Mouse (Mus musculus): ENCODE measurements around the gene Crnkl1.
A peak's percentile ranks its signal among the peaks of the same experiment; 100 is the strongest.

Gene Crnkl1

DNA sequence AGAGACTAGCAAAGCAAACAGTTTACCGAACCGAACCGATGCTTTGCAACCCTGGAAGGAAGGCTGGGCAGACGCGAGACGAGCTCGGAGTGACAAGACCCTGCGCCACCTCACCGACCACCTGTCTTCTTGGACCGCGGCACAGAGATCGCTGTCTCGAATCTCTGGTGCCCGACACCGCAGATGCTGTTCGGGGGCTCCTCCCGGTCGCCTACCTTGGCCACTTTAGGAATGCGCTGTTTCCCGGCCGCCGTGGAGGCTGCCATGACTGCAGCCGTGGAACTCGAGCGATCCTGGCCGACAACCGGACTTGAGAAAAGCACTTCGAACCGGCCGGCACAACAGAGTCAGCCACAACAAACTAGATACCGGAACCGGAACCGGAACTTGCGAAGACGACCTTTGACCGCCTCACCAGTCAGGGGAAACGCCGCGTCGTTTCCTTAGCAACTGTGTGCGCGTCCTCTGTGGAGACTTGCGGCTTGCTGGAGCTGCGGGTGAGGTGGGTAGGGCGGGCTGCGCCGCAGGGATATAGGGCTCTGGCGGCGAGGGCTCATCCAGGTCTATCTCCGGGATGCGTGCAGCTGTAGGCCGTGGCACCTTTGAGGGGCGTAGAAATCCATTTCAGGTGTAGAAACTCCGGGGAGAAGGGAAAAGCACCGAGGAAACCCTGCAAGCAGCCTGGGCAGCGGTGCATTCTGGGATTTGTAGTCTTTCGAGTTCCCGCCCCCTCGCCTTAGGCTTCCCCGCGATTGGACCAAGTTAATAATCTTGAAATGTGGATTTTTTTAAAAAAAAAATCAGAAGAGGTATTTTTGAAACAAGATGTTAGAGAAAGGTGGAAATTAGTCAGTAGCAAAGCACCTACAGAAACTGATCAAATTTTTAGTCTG lies at the start of gene Crnkl1, which contains the start of gene Cfap61:
TSS of gene Crnkl1 (minus strand) at position 676 of the 893 bp plus-strand sequence.
TSS of gene Cfap61 (plus strand) at position 446 of the 893 bp plus-strand sequence.
- peak; percentile 93 for DNase-seq

DNA sequence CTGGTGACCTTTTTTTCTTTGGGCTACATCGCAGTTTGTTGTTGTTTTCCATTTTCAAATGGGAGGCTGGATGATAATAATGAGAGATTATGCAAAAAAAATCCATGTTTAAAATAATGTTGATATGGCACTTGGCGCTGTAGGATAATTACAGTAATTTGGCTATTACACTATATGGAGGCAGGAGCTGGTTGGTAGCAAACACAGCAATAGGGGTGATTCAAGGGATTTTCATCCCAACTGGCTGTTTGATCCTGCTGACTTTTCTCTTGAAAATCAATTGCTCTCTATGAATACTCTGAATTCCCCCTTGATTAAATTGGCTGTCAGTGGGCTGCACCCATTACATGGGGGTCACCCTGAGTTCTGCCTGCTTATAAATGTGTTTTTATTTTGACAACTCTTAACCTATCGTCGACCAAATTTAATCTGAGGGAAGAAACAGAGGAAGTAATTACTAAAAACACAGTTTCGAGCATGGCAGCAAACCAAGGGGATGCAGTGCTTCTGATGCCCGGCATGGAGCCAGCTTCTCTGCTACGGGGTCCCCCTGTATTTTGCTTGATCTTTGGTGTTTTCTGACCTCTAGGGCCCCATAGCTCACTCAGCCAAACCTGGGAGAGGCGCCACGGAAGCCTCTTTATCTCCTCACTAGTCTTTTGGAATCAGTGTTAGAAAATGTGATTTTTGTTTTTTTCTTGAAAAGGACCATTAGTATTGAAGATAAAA lies 47.7 kb upstream of the Crnkl1 start:
- DNase-seq: no peak

DNA sequence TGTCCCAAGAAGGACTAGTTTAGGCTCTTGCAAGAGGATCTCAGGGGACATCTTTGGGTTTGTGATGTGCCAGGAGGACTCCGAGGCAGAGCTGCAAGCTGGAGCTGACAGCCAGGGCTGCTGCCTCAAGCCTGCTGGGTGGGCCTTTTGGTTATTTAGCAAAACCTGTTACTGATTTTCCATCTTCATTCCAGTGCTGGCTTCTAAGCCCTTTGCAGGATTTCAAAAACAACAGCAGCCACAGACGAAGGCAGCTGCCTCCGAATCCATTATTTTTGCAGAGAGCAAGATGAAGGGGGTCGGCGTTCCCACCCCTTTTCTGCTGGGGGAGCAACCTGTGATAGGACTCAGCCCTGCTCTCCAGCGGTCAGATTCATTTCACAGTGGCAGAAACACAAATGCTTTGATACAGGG lies 46.9 kb upstream of the Crnkl1 start:
- no peak for DNase-seq

DNA sequence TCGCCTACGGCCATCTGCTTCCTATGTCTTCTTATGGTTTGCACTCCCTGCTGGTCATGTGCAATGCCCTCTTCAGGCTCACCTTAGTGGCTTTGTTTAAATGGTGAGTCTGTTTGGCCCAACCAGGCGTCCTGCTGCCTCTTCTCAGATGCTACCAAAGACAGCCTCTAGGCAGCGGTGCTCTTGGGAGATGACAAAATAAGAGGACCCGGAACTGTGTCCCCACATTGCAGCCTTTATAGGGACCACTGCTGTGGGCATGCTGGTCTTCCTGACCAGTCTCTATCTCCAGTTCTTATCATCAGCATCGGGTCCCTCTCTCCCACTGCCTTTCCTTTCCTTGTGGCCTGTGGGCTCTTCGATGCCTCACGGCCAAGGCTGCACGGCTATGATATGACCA lies 46.1 kb upstream of the Crnkl1 start:
- no peak for DNase-seq

DNA sequence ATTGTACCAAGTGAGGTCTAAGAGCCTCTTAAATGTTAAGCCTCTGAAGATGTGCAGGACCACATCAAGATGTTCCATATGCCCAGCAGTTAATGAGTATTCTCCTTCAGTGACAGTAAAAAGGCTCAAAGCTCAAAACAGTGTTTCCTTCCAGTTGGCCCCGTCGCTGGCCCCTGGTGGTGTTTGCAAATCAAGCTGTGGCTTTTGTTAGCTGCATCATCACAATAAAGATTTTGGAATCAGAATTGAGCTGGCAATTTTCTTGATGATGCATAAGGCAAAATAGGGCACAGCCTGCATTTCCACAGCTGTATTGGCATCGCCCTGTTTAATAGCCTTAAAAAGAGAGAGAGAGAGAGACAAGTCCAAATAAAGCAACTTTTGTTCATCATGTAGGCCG lies 44.8 kb upstream of the Crnkl1 start:
- DNase-seq: no peak

DNA sequence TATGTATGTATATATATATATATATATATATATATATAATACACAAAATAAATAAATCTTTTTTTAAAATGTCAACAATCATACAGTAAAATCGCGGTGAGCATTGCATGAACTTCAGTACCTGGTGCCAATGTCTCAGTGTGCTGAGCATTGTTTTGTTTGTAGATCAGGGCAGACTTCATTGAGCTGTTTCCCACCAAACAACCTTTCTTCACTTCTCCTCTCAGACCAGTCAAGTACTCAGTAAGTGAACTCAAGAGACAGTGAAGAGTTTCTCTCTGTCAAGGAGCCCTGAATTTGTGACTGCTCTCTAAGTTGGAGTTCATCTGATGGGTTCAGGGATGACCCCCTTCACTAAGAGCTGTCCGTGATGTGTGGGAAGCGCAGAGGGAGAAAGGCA lies 37.8 kb upstream of the Crnkl1 start:
- DNase-seq: no peak

DNA sequence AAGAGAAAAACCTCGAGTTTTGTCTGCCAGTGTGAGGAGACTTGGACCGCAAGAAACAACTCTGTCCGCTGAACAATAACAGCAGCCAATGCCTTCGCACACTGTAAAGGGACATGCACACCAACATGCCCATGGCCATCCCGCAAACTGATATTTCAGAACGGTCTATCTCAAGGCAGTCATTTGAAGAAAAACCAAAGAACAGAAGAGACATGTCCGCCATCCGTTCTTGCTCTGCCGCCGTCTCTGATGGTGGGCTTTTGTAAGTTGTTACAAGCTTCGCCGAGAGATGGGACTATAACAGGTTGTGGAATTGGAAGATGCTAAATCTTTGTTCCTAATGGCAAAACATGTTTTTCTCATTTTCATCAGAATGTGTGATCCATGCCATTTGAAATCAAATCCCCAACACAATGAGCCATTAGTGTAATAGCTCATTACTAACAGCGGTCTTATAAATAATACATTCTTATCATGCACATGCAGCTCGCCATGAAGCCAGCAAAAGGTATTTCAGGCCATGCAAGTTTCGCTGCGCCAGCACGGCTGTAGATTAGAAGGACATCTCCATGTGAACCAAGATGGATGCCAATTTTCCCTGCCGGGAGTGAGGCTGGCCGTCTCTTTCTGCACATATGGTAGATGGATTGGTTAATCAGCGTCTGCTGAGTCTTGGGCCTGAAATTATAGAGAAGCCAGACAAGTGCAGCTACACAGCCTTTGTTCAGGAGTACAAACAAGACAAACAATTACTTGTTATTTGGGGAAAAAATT lies 36.6 kb upstream of the Crnkl1 start:
- peak; percentile 84 for DNase-seq

DNA sequence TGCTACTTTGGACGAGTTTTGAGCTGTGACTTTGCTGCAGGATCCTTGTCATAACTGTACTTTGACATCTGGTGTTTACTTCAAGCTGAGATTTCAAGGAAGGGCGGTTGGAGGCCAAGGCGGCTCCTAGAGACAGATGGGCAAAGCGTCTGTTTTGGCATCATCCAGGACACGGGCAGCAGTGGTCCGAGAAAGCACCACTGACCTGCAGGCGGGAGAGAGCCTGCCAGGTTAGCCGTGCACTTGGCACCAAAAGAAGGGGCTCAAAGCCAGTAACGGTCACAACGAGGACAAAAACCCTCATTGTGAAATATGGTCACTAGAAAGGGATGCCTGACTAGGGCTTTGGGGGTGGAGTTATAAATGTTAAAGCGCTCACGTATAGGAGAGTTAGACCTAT lies 35.9 kb upstream of the Crnkl1 start:
- peak; percentile 91 for DNase-seq

DNA sequence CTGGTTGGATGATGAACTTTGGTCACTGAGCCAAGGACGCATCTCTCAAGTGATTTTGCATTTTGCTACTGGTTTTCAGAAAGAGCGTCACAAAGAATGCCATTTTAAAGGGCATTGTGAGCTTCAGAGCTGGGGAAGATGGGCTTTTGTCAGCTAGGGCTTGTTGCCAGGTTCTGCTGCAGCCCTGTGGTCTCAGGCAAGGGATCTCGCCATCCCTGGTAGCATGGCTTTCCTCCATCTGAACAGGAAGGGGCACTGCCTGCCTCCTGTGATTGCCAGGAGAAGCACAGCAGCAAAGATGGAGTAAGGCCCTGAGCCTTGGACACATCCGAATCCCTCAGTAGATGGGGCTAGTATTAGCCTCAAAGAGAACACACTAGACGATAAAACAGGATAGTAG lies 27.0 kb upstream of the Crnkl1 start:
- no peak for DNase-seq

DNA sequence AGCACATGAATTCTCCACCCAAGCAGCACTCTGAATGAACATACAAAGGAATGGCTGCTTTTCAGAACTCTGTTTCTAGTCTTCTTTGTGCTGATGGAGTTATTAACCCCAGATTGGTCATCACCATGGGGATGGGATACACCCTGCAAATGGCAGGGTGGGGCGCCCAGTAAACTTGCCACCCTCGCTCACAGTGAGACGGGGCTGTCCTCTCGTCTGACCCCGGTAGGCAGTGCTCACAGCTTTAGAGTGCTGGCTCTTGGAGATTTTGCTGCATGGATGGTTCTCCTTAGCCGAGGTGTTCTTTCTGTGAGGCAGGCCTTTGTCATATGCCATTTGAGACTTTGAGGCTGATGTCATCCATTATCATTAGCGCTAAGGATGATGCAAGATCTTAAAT lies 23.7 kb upstream of the Crnkl1 start:
- DNase-seq: no peak

DNA sequence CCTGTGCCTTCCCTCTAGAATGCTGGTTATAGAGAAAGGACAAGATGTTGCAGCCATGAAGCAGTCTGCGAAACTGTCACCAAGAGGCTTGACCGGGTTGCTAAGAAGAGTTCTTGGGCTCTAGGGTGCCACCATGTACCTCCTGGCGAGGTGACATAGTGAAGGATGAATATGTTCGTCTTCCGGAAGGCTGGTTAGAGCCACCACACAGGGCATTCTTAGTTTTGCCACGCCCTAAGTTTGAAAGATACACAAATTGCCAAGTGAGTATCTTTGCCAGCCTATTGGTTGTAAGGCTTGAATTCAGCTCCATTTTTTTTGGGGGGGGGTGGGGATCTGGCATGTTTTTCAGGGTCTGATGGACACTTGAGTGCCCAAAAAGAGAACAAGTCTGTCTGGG lies 23.3 kb upstream of the Crnkl1 start:
- DNase-seq: no peak

DNA sequence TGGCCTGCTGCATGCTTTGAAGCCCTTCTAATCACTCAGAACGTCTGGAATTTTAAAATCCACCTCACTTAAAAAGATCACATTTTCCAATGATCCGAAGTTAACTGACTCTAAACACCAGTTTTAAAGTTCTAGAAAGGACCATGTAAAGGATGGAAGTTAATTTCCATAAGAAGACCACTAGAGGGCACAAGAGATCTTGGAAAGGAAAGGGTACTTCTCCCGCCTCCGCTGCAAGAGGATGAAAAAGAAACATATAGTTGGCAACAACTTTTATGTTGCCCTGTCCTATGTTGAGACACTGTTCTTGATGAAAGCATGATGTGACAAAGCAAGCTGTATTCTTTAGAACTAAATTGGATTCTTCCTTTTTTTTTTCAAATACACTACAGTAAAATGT lies 22.6 kb upstream of the Crnkl1 start:
- DNase-seq: no peak

DNA sequence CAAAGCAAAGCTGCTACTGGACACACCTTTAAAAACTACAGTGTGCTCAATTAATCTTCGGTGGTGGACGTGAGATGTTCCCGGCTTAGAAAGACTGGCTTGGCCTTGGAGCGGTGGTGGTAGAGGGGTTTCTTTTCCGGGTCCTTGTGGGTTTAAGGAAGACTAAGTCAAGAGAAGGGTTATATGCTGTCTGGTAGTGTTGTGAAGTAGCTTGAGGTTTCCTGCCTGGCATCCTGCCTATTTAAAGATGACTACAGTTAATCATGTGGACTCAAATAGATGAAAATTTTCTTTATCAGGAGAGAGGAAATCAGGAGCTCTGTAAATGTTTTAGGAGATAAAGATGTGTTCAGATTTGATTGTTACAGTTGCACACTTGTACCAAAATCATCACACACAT lies 21.5 kb upstream of the Crnkl1 start:
- no peak for DNase-seq

DNA sequence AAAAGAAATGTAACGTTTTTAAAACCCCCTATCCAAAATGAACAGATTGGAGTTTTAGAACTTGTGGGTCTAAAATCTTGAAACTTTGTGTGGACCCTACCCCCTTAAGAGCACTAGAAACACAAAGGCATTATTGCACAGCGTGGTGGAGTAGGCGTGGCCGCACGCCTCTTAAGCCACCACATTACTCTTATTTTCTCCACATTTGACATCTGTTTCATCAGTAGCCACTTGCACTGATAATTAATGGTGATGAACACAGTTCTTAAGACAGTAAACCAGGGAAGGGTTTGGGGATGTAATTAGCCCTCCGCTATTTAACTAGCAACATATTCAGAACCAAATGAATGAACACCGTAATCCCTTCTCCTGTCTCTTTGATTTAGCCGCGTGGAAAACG lies 21.0 kb upstream of the Crnkl1 start:
- DNase-seq: no peak

DNA sequence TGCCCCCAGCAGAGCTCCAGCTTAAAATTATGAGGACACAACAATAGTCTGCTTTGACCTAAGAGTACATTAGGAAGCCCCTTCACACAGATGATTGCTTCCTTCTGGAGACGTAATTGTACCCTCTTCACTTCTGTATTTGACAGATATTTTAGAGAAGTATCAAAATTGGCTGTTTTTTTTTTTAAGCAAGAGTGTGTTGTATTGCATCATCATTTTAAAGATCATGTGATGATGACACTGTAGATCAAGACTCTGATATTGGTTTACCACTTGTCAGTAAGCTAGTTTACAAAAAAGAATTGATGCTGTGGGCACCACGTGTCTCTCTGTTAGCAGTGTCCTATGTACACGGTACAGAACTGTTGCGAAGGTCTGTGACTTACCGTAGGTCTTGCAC lies 17.9 kb upstream of the Crnkl1 start:
- no peak for DNase-seq

DNA sequence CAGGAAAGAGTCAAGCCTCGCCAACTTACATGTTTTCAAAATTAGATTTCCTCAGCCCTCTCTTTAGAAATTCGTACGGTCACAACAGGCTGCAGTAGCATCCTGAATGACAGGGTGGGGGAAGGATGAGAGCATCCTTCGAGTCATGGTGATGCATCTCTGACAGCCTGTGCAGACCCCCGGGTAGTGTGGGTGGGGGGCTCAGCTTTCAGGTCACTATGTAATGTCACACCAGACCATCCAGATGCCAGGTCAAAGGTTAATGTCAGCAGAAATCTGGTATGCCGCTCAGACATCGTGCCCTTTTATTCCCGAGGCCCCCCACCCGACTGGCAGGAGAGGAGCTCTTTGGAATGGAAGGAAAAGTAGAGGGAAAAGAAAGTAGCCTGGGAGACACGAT lies 15.4 kb upstream of the Crnkl1 start:
- no peak for DNase-seq

DNA sequence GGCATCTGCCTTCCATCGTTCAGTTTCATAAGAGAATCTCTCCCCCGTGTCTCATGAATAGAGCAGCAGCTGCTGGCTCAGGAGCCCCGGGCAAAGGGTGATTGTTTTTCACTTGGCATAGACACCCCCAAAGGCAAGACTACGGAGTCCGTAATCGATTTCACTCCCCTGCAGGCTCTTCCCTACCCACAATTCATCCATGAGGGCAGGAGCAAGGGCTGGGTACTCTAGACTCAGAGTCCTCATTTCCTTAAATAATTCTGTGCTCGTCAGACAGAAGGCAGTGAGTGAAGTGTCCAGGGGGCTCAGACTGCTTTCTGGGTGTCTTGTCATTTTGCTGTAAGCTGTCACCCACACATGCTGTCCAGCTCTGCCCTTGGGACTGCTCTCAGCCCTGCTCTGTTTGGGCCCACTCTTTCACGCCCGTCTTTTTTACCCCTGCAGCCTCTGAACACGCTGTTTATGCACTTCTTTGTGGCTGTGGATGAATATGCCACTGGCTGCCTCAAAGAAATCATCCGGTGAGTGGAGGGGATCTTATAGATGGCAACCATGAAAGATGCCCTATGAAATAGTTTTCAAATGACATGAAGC lies 14.8 kb upstream of the Crnkl1 start:
- DNase-seq: no peak

DNA sequence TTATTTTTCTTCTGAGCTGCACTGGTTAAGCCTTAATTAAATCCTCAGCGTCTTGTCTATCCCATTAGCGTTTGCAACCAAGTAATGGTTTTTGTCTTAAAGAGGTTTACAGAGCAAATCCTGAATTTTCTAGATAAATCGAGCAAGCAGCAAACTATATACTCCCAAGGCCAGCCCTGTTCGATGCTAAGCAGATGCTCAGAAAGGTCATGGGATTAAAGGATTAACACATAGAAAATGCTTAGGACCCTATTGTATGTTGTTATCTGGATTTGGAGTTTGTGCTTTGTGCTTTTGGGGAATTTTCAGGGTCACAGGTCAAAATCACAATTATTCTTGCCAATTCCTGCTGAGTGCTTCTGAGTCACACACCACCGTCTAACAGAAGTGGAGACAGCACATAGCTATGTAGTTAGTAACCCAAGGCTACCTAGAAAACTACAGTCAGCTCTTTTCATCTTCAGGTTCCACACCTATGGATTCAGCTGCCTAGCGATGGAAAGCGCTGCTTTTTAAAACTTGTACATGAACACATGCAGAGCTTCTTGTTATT lies 13.7 kb upstream of the Crnkl1 start:
- DNase-seq: no peak

DNA sequence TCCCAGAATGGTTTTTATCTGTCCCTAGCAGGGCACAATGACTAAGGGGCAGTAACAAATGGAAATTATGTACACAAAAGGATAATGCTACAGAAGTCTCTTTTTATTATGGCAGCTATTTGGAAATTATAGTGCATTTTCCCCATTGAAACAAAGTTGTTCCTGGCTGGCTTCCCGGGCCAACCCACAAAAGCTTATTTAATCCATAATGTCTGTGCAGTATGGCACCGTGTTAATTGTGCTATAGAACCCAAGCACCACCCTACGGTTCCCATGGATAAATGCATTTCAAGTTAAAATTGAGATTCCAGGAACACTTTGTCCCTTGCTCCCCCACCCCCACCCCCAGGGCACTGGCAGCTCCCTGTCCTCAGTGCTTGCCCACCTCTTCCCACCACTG lies 9.5 kb upstream of the Crnkl1 start:
- DNase-seq: no peak

DNA sequence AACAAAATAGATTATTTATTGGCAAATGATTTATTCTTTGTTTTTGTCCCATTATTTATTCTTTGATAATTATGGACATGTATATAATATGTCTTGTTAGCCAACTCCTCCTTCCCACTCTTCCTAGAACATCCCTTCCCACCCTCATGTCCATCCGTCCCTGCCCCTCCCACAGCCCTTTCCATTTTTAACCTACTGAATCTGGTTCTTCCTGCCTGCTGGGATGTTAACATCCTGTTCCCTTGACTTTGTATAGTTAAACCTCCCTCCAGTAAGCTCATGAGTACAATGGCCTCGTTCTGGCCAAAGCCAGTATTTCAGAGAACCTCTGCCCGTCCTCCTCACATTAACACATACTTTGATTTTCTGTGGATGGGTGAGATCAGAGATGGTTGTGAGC lies 6.6 kb upstream of the Crnkl1 start:
- no peak for DNase-seq

DNA sequence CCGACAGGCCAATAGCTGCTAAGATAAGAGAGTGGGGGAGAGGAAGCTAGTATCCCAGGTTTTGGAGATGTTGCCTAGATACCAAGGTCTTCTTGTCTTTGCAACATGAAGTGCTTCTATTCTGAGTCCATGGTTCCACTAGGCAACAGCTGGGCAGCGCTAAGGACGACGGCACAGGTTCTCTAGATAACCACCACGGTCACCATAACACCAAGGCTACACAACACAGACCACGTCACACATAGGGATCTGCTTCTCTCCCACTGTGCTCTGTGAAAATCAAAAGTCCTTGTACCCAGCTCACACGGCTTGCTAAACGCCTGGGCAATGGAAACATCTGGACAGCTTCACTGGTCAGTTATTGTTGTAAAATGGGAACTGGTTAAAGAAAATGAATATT lies 2.2 kb upstream of the Crnkl1 start:
- DNase-seq: no peak

DNA sequence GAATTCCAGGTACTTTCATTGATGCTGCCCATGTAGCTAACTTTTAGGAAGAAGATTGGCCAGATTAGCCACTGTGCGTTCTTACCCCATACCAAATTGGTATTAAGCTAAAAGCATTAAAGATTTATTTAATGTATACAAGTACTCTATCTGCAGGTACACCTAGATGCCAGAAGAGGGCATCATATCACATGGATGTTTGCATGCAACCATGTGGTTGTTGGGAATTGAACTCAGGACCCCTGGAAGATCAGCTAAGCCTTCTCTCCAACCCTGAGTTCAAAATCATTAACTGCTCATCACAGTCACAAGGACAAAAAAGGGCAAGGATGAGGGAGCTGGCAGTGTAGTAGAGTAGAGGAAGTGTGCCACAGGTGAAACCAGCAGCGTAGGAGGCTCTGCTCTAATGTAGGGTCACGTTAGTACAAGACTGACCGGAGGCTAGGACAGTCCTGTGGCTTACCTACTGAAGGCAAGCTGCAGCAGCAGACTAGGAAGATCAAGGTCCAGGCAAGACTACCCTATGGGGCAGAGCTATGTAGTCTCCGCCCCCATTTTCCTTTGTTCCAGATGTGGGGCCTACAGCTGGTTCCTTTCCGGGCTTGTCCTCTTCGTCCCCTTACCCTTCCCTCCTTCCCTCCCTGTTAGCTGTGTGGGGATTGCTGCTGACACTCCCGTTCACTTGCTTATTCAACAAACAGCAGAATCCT lies 13.7 kb downstream of the Crnkl1 start:
- DNase-seq: no peak
